Mouse (Mus musculus) ES-Bruce4 (cell line): ENCODE measurements around the gene Pcsk4.
"Not testable (repeated sequence)": the region's sequence is repeated elsewhere in the genome, so short reads cannot be mapped to it uniquely, and the experiment has no call there.

ENCODE experiments used
- CTCF ChIP-seq: IDR thresholded peaks from one replicate; pipeline ENCODE4 v1.8.1; 2011; ENCODE audit warnings: low read depth, low read length
- POLR2A ChIP-seq: IDR thresholded peaks from one replicate; pipeline ENCODE4 v1.8.1; 2011; ENCODE audit warnings: low read length; ENCODE audit not compliant: insufficient read depth

GRCm38 (mm10) chr10:80345929-80346328, 16.6 kb upstream of the Pcsk4 start:
- TF ChIP-seq CTCF, POLR2A: not testable (repeated sequence)
